Mouse (Mus musculus) urinary bladder, adult 2 months (tissue): ENCODE results near the gene Dnmt3a. TPM values are rescaled to one million over a fixed set of nuclear protein-coding genes. Genes with fewer than 3 reads are reported as not detected.

ENCODE experiments used
- DNase-seq: peaks from one replicate; pipeline ENCODE4 v3.0.0; 2022; ENCODE audit warnings: low spot score
- polyA plus RNA-seq: library from polyadenylated mRNA; depleted of rRNA; stranded (reverse); fragments of >200 nt; gene quantifications from 2 replicates; pipeline ENCODE4 v1.2.3, GENCODE M21; 2012

Gene Dnmt3a
- polyA plus RNA-seq, 1 experiment: 14.8 TPM

DNA sequence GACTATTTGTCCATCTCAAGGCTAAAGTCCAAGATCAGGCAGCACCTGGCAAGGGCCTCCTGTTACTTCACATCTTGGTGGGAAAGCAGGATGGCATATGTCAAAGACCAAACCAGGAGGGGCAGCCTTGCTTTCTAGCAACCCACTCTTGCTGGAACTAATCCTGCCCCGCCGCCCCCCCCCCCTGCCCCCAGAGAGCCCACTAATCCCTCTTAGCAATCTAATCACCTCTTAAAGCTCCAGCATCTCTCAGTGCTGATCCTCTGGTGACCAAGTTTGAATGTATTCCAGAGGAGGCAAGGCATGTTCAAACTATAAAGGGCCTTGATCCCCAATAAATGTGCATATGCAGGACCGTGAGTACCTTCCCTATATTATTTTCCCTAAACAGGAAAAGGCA, 18.8 kb upstream of the Dnmt3a start:
- DNase-seq: no peak

GRCm38 (mm10) chr12:3787541-3787940, 18.3 kb upstream of the Dnmt3a start:
- DNase-seq: no peak

DNA sequence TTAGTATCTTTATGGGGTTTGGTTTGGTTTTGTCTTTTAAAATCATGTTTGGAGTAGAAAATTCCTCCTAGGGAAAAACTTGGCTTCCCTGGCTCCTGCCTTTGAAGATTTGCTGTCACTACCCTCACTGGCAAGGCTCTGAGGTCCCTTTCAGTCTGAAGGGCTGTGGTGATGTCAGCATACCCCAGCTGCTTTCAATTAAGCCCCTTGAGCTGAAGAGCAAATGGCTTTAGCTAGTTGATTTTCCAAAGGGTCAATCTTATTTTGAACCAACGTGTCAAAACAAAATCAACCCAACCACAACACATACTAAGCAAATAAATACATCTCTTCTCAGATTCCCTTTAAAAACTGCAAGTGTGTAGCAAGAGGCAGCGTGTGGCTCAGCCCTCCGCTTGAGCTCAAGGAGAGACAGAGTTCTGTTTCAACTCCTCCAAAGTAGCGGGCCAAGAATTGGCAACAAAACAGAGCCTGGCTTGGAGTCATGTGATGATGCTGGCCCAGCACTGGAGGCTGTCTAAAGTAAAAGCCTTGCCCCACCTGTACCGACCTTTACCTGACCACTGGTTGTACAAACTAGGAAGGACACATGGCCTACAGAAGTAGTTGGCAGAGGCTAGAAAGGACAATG, 17.3 kb upstream of the Dnmt3a start:
- no peak for DNase-seq

- no peak for DNase-seq
Measured at GRCm38 (mm10) chr12:3789626-3790185, 16.1 kb upstream of the Dnmt3a start.

DNA sequence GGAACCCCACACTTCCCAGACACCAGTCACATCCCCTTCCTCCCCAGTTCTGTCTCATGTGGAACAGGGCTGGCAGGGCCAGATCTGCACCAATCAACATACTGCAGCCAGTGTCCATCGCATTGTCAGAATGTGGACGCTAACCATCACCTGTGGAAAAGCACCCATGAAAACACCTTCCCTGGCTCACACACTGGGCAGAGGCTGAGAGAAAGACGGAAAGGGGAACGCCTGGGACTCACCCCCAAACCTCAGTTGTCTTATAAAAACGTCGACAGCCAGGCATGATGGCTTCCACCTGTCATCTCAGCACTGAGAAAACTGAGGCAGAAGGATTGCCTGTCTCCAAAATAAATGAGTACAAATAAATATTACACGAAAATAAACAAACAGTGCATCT, 14.6 kb upstream of the Dnmt3a start:
- DNase-seq: no peak

GRCm38 (mm10) chr12:3791732-3792131, 14.1 kb upstream of the Dnmt3a start:
- DNase-seq: peak; percentile 92

GRCm38 (mm10) chr12:3792248-3792647, 13.6 kb upstream of the Dnmt3a start:
- DNase-seq: no peak

GRCm38 (mm10) chr12:3795569-3795968, 10.2 kb upstream of the Dnmt3a start:
- no peak for DNase-seq

DNA sequence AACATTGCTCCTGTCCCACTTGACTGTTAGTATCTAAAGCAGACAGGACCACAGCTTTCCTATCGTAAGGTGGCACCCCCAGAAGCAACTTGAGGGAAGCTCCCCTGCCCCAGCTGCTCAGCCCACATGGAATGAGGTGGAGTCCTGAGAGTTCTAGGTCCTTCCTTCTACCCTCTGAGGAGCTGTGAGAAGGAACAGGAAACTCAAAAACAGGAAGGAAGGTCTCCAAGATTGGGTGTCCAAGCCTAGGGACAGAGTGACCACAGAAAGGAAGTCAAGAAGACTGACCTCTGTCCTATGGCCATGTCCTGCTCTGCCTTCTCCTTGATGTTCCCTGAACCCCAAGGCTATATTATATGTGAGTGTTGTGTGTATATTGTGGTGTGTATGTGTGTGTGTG, 6.3 kb upstream of the Dnmt3a start:
- no peak for DNase-seq

GRCm38 (mm10) chr12:3806271-3806684, 471 bp downstream of the Dnmt3a start:
- DNase-seq: peak; percentile 63

GRCm38 (mm10) chr12:3806703-3807547, 1.1 kb downstream of the Dnmt3a start:
- DNase-seq: peak; percentile 61

DNA sequence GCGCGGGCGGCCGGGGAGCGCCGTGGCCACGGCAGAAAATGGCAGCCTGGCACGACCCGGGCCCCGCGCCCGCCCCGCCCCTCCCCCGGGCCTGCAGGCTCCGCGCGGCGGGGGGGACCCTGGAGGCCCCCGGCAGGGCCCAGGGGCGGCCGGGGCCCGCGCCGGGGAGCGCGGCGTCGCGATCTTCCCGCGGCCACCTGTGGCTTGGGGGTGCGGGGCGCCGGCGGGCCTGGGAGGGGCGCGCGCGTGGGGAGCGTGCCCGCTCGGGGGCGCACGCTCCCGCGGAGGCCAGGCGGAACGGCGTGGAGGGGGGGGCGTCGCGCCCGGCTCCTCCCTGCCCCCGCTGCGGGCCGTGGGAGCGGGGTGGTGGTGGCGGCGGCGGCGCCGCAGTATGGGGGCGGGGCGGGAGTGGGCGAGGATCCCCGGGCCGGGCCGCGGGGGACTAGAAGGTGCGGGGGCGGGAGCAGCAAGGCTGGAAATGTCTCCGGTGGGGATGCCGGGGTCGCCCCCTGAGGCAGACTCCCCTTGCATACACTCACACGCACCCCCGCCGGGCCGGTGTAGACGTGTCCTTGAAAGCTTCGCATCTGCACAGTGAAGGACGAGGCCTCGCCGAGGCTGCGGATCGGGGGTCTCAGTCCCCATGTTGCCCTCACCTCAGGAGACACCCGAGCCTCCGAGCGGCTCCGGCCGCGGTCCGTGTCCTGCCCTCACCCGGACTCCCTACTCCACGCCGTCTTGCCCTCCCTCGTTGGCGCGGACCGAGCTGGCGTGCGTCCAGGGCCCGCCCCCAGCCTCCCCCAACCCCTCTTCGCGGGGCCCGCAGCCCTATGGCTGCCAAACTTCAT, 2.0 kb downstream of the Dnmt3a start:
- peak; percentile 67 for DNase-seq

- no peak for DNase-seq
Measured at GRCm38 (mm10) chr12:3808396-3808981, 2.7 kb downstream of the Dnmt3a start.

- DNase-seq: no peak
Measured at GRCm38 (mm10) chr12:3809520-3810180, 3.8 kb downstream of the Dnmt3a start.

- no peak for DNase-seq
Measured at GRCm38 (mm10) chr12:3810455-3810854, 4.6 kb downstream of the Dnmt3a start.

- no peak for DNase-seq
Measured at GRCm38 (mm10) chr12:3811596-3811995, 5.8 kb downstream of the Dnmt3a start.

DNA sequence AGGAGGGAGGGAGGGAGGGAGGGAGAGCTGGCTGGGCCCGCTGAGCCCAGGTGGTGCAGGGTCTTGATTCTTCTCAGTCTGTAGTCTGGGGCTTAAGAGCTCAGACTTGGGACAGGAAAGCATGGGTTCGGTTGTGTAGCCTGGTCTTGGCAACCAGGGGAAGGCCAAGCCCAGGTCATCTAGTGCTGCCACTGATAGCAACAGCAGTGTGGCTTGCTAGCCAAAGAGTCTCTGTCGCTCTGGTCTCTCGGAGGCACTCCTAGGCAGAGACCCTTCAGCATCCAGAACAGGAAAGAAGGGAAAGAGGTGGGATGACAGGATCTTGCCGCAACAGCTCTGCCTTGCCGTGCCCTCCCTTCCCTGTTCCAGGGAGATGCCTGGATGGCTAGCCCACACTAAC, 6.4 kb downstream of the Dnmt3a start:
- DNase-seq: no peak

- no peak for DNase-seq
Measured at GRCm38 (mm10) chr12:3813138-3813537, 7.3 kb downstream of the Dnmt3a start.

- DNase-seq: no peak
Measured at GRCm38 (mm10) chr12:3815386-3815785, 9.6 kb downstream of the Dnmt3a start.

GRCm38 (mm10) chr12:3817033-3817432, 11.2 kb downstream of the Dnmt3a start:
- no peak for DNase-seq

DNA sequence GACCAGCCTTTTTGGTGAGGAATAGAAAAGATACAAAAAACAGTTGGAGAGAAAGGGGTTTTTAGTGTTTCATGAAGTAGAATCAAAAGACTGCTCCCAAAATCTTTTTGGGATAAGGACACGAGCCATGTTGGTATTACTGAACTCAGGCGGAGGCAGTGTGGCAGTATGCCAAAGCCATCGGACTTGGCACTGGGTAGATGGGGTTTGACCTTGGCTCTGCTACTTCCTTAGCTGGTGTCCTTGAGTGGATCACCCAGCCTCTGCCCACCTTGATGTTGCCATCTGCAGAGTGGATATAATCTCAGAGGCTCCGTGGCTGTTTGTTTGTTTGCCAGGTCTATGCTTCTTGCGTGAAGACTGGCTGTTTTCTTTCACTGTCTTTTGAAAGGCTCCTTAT, 11.8 kb downstream of the Dnmt3a start:
- no peak for DNase-seq
